In the genomic region with DNA sequence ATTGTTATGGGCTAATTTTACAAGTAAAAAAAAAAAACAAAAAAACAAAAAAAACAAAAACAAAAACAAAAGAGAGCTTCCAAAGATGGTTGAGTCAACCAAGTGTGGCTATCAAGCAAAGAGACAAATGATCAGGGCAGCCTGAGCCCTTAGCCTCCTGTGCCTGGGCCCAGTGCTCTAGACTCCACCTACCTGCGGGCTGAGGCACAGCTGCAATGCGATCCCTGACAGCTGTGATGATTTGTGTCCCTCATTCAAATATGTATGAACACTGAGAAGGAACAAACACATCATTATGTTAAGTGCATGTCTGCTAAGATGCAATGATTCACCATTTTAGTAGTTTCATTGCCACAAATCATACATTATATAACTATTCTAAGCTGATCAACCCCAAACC, we compare ENCODE assay signal across 16 mouse cellular contexts.
DNase-seq lines count a peak whose midpoint lies in the region; TF ChIP-seq lines count a peak whose summit lies in the region.
"Had no signal": no experiment of that assay in that cellular context is flagged by ENCODE, and none has a peak within 500 bp of the region (broad histone marks: within the 10 kb centered on the region; RNA-seq: fewer than 3 reads in every experiment).

No protein-coding gene starts in this region.

- TF ChIP-seq CTCF in kidney, adult 2 months (conservative IDR thresholded peaks at IDR 0.05; ENCODE audit: insufficient read depth, insufficient read length, low read depth, low read length): peak; percentile 19; the same call in 1 of the 2 replicates
- TF ChIP-seq CTCF in embryonic fibroblast, embryonic 13.5 days (IDR thresholded peaks at IDR 0.05; ENCODE audit: borderline replicate concordance, insufficient read depth, low read length): peak; percentile 70; the same call in 1 of the 2 replicates
- no peak for TF ChIP-seq CTCF in gastrocnemius, adult 2 months (IDR thresholded peaks at IDR 0.05)

- H3K4me1 ChIP-seq in kidney, adult 2 months (ENCODE audit: control insufficient read depth, insufficient read depth, low read length): no peaks in the 10 kb centered on the region
- peaks cover 11% of the 10 kb centered on the region for H3K4me1 ChIP-seq in embryonic fibroblast, embryonic 13.5 days (ENCODE audit: control insufficient read depth, insufficient read depth, low read length)
- H3K4me1 ChIP-seq: embryonic facial prominence, embryonic 12.5 days; forebrain, embryonic 12.5 days; heart, embryonic 12.5 days; hindbrain, embryonic 15.5 days; limb, embryonic 10.5 days; neural tube, embryonic 15.5 days had no signal

- intact Hi-C loops in gastrocnemius, adult 2 months (cut with DNase I): no loop called here

- WGBS in kidney, adult 2 months: 68% methylated on average over 2 of the region's 2 CpGs

- no peak for TF ChIP-seq POLR2A in kidney, adult 2 months (IDR thresholded peaks at IDR 0.05; ENCODE audit: low read depth, low read length)
- TF ChIP-seq POLR2A in embryonic fibroblast, embryonic 13.5 days (IDR thresholded peaks at IDR 0.05; ENCODE audit: low read depth, low read length): no peak

- DNase-seq in kidney, adult 2 months: no peak
- DNase-seq in kidney, postnatal 4 days: no peak
- peak; percentile 11 for DNase-seq in thymus, postnatal 4 days
- no peak for DNase-seq in thymus, postnatal 25 days
- DNase-seq in gastrocnemius, adult 2 months: no peak
- no peak for DNase-seq in ovary, adult 18-20 months (ENCODE audit: low spot score)
- DNase-seq in c-Kit-positive CD71-positive TER-119-positive erythroid progenitor cells, embryonic 14.5 days (ENCODE audit: low spot score): no peak
- DNase-seq: cerebellum, adult 8-10 months; midbrain, embryonic 14.5 days had no signal

- H3K27ac ChIP-seq in kidney, adult 2 months (ENCODE audit: insufficient read depth, low read depth, low read length): no peak overlapping the region
- peak overlapping the region; percentile 89; the same call in 1 of the 2 replicates for H3K27ac ChIP-seq in embryonic fibroblast, embryonic 13.5 days (ENCODE audit: insufficient read depth, low read length)
- H3K27ac ChIP-seq in gastrocnemius, adult 2 months: no peak overlapping the region
- H3K27ac ChIP-seq: embryonic facial prominence, embryonic 12.5 days; forebrain, embryonic 12.5 days; hindbrain, embryonic 15.5 days; limb, embryonic 10.5 days; neural tube, embryonic 15.5 days had no signal

- H3K4me3 ChIP-seq in kidney, adult 2 months (ENCODE audit: insufficient read depth, low read depth, low read length): no peak overlapping the region
- H3K4me3 ChIP-seq in embryonic fibroblast, embryonic 13.5 days (ENCODE audit: insufficient read depth, low read length): no peak overlapping the region
- H3K4me3 ChIP-seq in gastrocnemius, adult 2 months: no peak overlapping the region
- H3K4me3 ChIP-seq: embryonic facial prominence, embryonic 12.5 days; forebrain, embryonic 12.5 days; heart, embryonic 12.5 days; hindbrain, embryonic 15.5 days; limb, embryonic 10.5 days; neural tube, embryonic 15.5 days had no signal

- H3K27me3 ChIP-seq in kidney, adult 2 months (replicated peaks; ENCODE audit: control insufficient read depth, insufficient read depth, low read length): no peaks in the 10 kb centered on the region
- H3K27me3 ChIP-seq: embryonic facial prominence, embryonic 12.5 days; forebrain, embryonic 12.5 days; heart, embryonic 12.5 days; hindbrain, embryonic 15.5 days; neural tube, embryonic 15.5 days had no signal

- H3K36me3 ChIP-seq in kidney, adult 2 months (ENCODE audit: control insufficient read depth, insufficient read depth, low read length): no peaks in the 10 kb centered on the region
- H3K36me3 ChIP-seq: embryonic facial prominence, embryonic 12.5 days; forebrain, embryonic 12.5 days; heart, embryonic 12.5 days; hindbrain, embryonic 15.5 days; limb, embryonic 10.5 days; neural tube, embryonic 15.5 days had no signal
